Mouse (Mus musculus) heart, postnatal 0 days (tissue): ENCODE results near the gene Stxbp2. TPM values are rescaled to one million over a fixed set of nuclear protein-coding genes. Genes with fewer than 3 reads are reported as not detected.

ENCODE experiments used
- ATAC-seq: fragments of 200-750 bp; cut with Nextera tagmentation; 2 replicates; pipeline ENCODE4 v1.8.0; 2017; ENCODE audit warnings: low read depth, moderate number of reproducible peaks, moderate library complexity; ENCODE audit not compliant: insufficient read depth
- DNase-seq: peaks from one replicate; pipeline ENCODE4 v3.0.0-alpha.2; 2016; ENCODE audit warnings: low spot score
- H3K27ac ChIP-seq: fragments of 300-500 bp; sonication (generic); 2 replicates; pipeline ENCODE4 v1.5.1; 2014; ENCODE audit warnings: low read depth, mild to moderate bottlenecking
- H3K27me3 ChIP-seq: fragments of 300-500 bp; sonication (generic); 2 replicates; pipeline ENCODE4 v1.6.1; 2014; ENCODE audit warnings: low read length, mixed read lengths; ENCODE audit not compliant: control insufficient read depth, insufficient read depth
- H3K36me3 ChIP-seq: fragments of 300-500 bp; sonication (generic); replicated peaks from 2 replicates; pipeline ENCODE4 v1.6.1; 2014; ENCODE audit warnings: low read length, mixed read lengths; ENCODE audit not compliant: control insufficient read depth, insufficient read depth
- H3K4me1 ChIP-seq: fragments of 300-500 bp; sonication (generic); 2 replicates; pipeline ENCODE4 v1.6.1; 2014; ENCODE audit warnings: antibody characterized with exemption; ENCODE audit not compliant: control insufficient read depth, insufficient read depth
- H3K4me2 ChIP-seq: fragments of 300-500 bp; sonication (generic); 2 replicates; pipeline ENCODE4 v1.6.1; 2014; ENCODE audit warnings: low read depth, mild to moderate bottlenecking, low read length, moderate library complexity
- H3K4me3 ChIP-seq: fragments of 300-500 bp; sonication (generic); 2 replicates; pipeline ENCODE4 v1.5.1; 2014; ENCODE audit warnings: low read depth, low read length
- H3K9ac ChIP-seq: fragments of 300-500 bp; sonication (generic); replicated peaks from 2 replicates; pipeline ENCODE4 v1.6.1; 2014; ENCODE audit warnings: low read depth, low read length, mixed read lengths
- H3K9me3 ChIP-seq: fragments of 300-500 bp; sonication (generic); replicated peaks from 2 replicates; pipeline ENCODE4 v1.6.1; 2016; ENCODE audit warnings: low read length; ENCODE audit not compliant: control insufficient read depth
- CTCF ChIP-seq: IDR thresholded peaks from 2 replicates; pipeline ENCODE4 v1.5.1; 2016; ENCODE audit warnings: antibody characterized with exemption, control low read depth, low read depth
- EP300 ChIP-seq: IDR thresholded peaks from 2 replicates; pipeline ENCODE4 v1.6.1; 2016; ENCODE audit warnings: antibody characterized with exemption, low read depth
- WGBS: fragments of 180-500 bp; shearing (Covaris S2); extraction: QIAGEN DNeasy Blood & Tissue Kit; methylation state at CpG from one replicate; pipeline ENCODE4 v1.1.7; 2014; 5-methylcytosine and 5-hydroxymethylcytosine counted together
- polyA plus RNA-seq: library from polyadenylated mRNA; unstranded; fragments of >200 nt; fragmentation: Nextera tagmentation; extraction: Ambion mirVana; gene quantifications from 2 replicates; pipeline ENCODE4 v1.2.1, GENCODE M21; 2015
- total RNA-seq: library from RNA; depleted of rRNA; stranded (reverse); fragments of >200 nt; gene quantifications from 2 replicates; pipeline ENCODE4 v1.2.3, GENCODE M21; 2014; ENCODE audit warnings: low replicate concordance

Stxbp2 gene
- total and polyA plus RNA-seq, 2 experiments from 2014 or later: 14.5 to 15.2 TPM

DNA sequence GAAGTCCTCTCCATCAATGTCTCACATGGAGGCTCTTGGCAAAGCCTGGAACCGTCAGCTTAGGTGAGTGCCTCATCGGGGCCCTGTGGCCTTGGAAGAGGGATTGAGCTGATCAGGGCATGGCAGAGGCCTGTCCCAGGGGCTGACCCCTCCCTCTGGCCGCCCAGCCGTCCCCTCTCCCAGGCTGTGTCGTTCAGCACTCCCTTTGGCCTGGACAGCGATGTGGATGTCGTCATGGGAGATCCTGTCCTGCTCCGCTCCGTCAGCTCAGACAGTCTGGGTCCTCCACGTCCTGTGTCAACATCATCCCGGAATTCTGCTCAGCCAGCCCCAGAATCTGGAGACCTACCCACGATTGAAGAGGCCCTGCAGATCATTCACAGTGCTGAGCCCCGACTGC lies 27.3 kb upstream of the Stxbp2 start:
- 62% methylated on average over 13 of the region's 13 CpGs for WGBS
- Histone ChIP-seq H3K9me3 (no peaks in the 10 kb centered on the region), H3K4me1 (no peaks in the 10 kb centered on the region), H3K4me3 (no peak overlapping the region), H3K36me3 (0 out of 2 replicates have a peak, but pooled peaks cover 2% of the 10 kb centered on the region), H3K27me3 (no peaks in the 10 kb centered on the region), H3K27ac (no peak overlapping the region), H3K9ac (no peak overlapping the region), H3K4me2 (no peak overlapping the region)
- no peak for TF ChIP-seq CTCF
- no peak for TF ChIP-seq EP300
- ATAC-seq: no peak
- DNase-seq: no peak

DNA sequence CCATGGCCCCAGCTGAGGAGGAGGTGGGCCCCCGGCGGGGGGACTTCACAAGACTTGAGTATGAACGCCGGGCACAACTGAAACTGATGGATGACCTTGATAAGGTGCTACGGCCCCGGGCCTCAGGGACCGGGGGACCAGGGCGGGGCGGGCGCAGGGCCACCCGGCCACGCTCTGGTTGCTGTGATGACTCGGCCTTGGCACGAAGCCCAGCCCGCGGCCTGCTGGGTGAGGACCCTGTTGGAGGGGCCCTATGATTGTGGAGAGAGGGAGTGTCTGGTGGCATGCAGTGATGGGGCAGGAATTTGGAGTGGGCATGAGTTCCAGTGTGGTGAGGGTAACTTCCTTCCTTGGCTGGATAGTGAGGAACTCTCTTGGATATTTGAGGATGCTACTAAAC lies 24.2 kb upstream of the Stxbp2 start:
- 0 out of 2 replicates have a peak overlapping the region, but pooled peaks have one; percentile 17 for H3K4me2 ChIP-seq
- H3K4me1 ChIP-seq: no peaks in the 10 kb centered on the region
- no peak overlapping the region for H3K4me3 ChIP-seq
- H3K27me3 ChIP-seq: no peaks in the 10 kb centered on the region
- H3K9ac ChIP-seq: no peak overlapping the region
- H3K36me3 ChIP-seq: peaks cover 30% of the 10 kb centered on the region
- ATAC-seq: 0 out of 2 replicates have a peak, but pooled peaks have one; percentile 9
- no peak for TF ChIP-seq CTCF
- no peak for TF ChIP-seq EP300
- H3K9me3 ChIP-seq: no peaks in the 10 kb centered on the region
- H3K27ac ChIP-seq: no peak overlapping the region
- 38% methylated on average over 16 of the region's 16 CpGs for WGBS
- DNase-seq: no peak

DNA sequence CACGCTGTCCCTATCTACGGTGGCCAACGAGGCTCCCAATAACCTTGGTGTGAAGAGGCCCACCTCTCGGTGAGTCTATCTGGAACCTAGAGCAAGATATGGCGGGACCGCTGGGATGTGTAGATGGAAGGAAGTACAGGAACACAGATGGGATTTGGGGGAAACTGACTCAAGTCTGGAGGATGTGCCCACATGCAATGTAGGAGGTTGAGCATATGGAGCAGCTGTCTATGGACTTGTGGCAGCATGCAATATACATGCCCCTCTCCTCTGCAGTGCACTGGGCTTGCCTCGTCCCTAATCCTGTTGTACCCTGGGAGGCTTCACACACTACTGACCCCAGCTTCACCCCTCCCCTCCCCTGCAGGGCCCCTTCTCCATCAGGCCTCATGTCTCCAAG lies 22.9 kb upstream of the Stxbp2 start:
- H3K27me3 ChIP-seq: no peaks in the 10 kb centered on the region
- H3K36me3 ChIP-seq: peaks cover 42% of the 10 kb centered on the region
- TF ChIP-seq EP300 (no peak), CTCF (no peak)

DNA sequence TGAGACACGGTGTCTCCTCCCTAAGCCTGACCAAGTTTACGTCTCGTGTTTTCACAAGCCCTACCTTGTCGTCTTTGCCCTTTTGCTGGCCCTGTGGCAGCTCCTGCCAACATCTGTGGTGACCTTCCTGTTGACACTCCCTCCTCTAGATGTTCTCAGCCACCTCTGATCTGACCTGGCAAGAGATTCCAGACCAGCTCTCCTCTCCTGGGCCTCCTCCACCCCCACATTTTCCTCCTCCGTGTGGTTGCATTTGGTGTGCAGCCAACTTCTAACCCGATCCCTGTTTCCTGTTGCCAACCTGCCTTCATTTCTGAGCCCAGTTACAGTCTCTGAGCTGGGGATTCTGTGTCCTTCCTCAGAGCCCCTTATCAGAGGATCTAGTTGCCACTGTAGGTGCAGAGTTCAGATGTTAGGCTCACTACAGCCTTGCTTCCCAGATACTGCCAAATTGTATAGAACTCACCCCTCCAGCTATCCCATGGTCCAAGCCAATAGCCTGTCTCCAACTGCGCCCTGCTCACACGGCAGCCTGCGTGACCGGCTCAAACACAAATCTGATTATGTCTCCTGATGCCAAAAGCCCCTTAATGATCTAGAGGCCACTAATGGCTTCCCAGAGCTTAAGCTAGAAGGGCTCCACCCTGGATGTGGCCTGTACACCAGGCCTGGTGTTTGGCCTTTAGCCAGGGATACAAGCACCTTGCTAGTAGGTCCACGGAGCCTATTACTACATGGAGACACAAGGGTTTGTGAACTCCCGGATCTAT lies 21.5 kb upstream of the Stxbp2 start:
- TF ChIP-seq EP300 (no peak), CTCF (no peak)
- no peaks in the 10 kb centered on the region for H3K9me3 ChIP-seq
- WGBS: 61% methylated on average over 12 of the region's 12 CpGs
- DNase-seq: peak; percentile 22
- H3K27me3 ChIP-seq: no peaks in the 10 kb centered on the region
- H3K27ac ChIP-seq: no peak overlapping the region
- H3K4me1 ChIP-seq: no peaks in the 10 kb centered on the region
- no peak overlapping the region for H3K4me3 ChIP-seq
- peaks cover 56% of the 10 kb centered on the region for H3K36me3 ChIP-seq
- H3K4me2 ChIP-seq: no peak overlapping the region
- ATAC-seq: no peak
- no peak overlapping the region for H3K9ac ChIP-seq

More for the DNA sequence above, 22.9 kb upstream of the Stxbp2 start:
- no peak overlapping the region for H3K9ac ChIP-seq
- no peaks in the 10 kb centered on the region for H3K4me1 ChIP-seq
- ATAC-seq: no peak
- DNase-seq: no peak
- H3K4me2 ChIP-seq: no peak overlapping the region
- no peak overlapping the region for H3K4me3 ChIP-seq
- no peaks in the 10 kb centered on the region for H3K9me3 ChIP-seq
- H3K27ac ChIP-seq: no peak overlapping the region
- 89% methylated on average over 7 of the region's 7 CpGs for WGBS

DNA sequence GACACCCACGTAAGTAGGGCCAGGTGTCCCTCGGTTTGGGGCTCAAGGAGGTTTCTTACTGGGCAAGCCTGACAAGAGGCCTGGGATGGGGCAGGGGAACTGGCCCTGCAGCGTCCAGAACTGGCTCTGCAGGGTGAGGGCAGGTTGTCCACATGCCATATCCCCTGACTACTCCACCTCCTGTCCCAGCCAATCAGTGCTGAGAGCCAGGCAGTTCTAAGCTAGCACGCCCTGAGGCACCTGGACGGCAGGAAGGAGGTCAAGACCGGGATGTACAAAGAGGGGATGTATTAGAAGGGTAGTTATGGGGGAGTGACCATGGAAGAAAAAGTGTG lies 21.0 kb upstream of the Stxbp2 start:
- no peak overlapping the region for H3K4me3 ChIP-seq
- H3K9ac ChIP-seq: no peak overlapping the region
- H3K9me3 ChIP-seq: no peaks in the 10 kb centered on the region
- H3K27ac ChIP-seq: no peak overlapping the region
- H3K36me3 ChIP-seq: peaks cover 61% of the 10 kb centered on the region
- H3K4me2 ChIP-seq: no peak overlapping the region
- WGBS: 83% methylated on average over 6 of the region's 6 CpGs
- DNase-seq: no peak
- TF ChIP-seq CTCF (no peak), EP300 (no peak)
- H3K27me3 ChIP-seq: no peaks in the 10 kb centered on the region
- H3K4me1 ChIP-seq: no peaks in the 10 kb centered on the region
- ATAC-seq: no peak
